Mouse (Mus musculus) testis, adult 2 months (tissue): ENCODE results near the gene Acvr1b.

ENCODE experiments used
- CTCF ChIP-seq: fragments of 200-500 bp; IDR thresholded peaks from 2 replicates; pipeline ENCODE4 v1.5.1; 2012; ENCODE audit warnings: low read depth, mild to moderate bottlenecking, inconsistent platforms, low read length, moderate library complexity; ENCODE audit not compliant: control insufficient read depth, insufficient read depth, insufficient replicate concordance
- POLR2A ChIP-seq: fragments of 200-500 bp; IDR thresholded peaks from 2 replicates; pipeline ENCODE4 v1.6.1; 2012; ENCODE audit warnings: low read depth, mild to moderate bottlenecking, inconsistent platforms, low read length, moderate library complexity; ENCODE audit not compliant: control insufficient read depth

GRCm38 (mm10) chr15:101148604-101149003, 25.3 kb upstream of the Acvr1b start:
- TF ChIP-seq CTCF (no peak), POLR2A (no peak)
